Mouse (Mus musculus) granulocyte monocyte progenitor cell, adult 5-6 weeks (primary cell): Measurements from ENCODE around the gene Acsm2. TPM values are rescaled to one million over a fixed set of nuclear protein-coding genes. Genes with fewer than 3 reads are reported as not detected.
"Not testable (repeated sequence)": the region's sequence is repeated elsewhere in the genome, so short reads cannot be mapped to it uniquely, and the experiment has no call there.

Source experiments
- ATAC-seq: replicated peaks from 2 replicates; pipeline ENCODE4 v1.8.0; 2016; ENCODE audit warnings: mild to moderate bottlenecking, moderate TSS enrichment, inconsistent platforms; ENCODE audit not compliant: poor library complexity, severe bottlenecking
- total RNA-seq, 2 experiments: library from RNA; stranded (forward) in 1 of 2; stranded (reverse) in 1 of 2; fragments of 200-712, 200-1000 nt in 1 of 2; fragments of >200 nt in 1 of 2; fragmentation: Nextera tagmentation in 1 of 2; gene quantifications; 2 replicates each; pipeline ENCODE4 v1.2.3; 2014 to 2017

The Acsm2 gene
- total RNA-seq, 2 experiments from 2014 or later: not detected

DNA sequence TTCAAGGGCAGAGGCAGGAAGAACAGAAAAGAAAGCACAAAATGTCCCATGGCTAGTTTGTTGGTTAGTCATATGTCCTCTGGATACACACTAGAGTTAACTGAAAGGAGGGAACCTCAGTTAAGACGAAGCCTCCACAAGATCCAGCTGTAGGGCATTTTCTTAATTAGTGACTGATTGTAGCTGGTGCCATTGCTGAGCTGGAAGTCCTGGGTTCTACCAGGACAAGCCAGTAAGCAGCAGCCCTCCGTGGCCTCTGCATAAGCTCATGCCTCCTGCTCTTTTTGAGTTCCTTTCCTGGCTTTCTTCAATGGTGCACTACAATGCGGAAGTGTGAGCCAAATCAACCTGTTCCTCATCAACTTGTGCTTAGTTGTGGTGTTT, 6.3 kb downstream of the Acsm2 start:
- ATAC-seq: no peak

DNA sequence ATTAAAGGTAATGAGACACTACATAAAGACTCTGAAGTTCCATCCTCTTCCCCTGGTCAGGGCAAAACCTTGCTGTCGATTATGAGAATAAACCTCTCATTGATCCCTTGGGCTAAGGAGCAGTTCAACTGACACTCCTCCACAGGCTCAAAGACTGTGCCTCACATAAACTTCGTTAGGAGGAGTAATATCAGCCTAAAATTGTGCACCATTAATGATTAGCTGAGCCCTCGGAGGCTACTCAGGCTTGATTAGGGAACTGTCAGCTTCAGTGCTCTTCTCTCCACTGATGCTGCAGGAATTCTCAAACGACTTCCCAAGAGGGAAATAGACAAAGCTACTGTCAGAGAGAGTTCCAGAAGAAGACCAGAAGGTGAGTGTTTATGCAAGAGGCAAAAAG, 7.3 kb downstream of the Acsm2 start:
- no peak for ATAC-seq

DNA sequence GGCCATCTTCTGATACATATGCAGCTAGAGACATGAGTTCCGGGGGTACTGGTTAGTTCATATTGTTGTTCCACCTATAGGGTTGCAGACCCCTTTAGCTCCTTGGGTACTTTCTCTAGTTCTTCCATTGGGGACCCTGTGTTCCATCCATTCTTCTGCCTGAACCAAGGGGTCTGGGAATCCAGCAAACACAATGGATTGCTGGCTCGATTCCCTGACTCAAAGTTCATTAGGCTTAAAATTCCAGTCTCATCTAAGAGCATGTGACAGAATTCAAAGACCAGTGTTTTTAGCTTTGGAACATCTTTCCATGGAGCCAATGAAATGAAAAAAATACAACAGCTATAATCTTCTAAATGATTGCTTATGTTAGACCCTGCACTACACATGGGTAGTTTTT, 8.3 kb downstream of the Acsm2 start:
- ATAC-seq: not testable (repeated sequence)

DNA sequence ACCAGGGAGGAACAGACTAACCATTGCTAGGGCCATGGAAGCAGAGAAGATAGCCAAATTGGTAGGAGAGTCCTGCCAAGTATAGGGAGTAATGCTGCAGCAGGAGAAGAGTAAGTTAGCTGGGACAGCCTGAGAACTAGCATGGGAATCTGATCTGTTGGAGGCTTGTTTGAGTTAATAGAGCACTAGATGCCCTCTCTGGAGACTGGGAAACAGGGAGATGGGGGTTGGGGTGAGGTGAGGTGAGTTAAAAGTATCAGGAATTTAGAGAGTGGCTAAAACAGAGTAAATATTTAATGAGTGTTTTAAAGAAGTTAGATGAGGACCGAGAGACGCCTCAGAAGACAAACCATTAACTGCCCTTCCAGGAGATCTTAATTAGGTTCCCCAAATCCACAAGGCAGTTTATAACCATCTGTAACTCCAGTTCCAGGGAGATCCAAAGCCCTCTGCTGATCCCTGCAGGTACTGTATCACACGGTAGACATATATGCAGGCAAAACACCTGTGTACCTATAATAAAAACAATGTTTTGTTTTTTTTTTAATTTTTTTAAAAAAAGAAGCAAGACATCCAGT, 40.5 kb downstream of the Acsm2 start:
- ATAC-seq: no peak

DNA sequence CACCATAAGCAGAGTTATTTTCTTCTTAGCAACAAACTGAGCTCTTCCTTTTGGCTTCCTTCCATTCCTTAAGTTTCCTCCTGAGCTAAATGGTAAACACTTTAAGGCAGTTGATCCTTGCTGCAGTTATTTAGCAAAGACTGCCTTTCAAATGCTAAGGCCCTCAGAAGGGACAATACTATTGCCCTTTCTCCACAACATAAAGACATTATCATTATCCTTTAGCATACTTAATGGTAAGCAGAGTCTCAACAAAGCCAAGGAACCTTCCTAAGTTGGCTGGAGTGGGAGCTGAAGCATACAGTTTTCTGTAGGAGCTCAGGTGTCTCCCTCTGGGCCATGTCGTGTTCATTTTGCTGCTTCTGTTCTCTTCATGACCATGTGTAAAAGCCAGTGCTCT, 41.2 kb downstream of the Acsm2 start:
- ATAC-seq: no peak

DNA sequence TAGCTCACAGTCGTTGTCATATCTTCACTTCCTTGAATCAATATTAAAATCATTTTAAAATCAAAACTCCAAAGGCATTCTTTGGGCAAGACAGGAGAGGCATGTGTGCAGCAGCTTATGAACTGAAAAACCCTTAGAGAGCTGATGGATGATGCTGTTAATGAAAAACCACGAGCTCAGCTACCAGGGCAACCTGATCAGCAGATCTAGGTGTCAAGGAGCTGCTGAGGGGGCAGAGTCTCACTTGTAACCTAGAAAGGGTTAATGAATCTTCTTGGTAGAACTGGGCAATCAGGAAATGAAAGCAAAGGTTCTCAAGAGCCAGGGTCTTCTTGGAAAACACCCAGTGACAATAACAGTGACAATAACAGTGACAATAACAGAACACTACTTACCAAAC, 42.4 kb downstream of the Acsm2 start:
- ATAC-seq: no peak

DNA sequence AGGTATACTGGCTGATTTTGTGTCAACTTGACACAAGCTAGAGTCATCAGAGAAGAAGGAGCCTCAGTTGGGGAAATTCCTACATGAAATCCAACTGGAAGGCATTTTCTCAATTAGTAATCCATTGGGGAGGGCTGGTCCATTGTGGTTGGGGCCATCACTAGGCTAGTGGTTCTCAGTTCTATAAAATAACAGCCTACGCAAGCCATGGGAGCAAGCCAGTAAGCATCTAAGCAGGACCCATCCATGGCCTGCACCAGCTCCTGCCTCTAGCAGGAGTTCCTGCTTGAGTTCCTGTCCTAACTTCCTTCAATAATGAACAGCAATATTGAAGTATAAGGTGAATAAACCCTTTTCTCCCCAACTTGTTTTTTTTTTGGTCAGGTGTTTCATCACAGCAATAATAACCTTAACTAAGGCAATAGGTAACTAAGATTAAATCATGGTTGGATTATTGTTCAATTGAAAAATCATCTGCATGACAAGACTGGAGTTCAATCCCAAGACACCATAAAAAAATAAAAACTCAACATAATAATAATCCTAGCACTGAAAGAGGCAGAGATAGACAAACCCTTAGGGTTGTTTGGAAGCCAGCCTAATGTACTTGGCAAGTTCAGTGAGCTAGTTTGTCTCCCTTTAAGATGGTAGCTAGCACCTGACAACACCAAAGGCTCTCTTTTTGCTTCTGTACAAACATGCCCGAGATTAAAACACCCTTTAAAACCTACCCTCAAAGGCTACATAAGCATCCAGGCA, 47.2 kb downstream of the Acsm2 start:
- no peak for ATAC-seq

DNA sequence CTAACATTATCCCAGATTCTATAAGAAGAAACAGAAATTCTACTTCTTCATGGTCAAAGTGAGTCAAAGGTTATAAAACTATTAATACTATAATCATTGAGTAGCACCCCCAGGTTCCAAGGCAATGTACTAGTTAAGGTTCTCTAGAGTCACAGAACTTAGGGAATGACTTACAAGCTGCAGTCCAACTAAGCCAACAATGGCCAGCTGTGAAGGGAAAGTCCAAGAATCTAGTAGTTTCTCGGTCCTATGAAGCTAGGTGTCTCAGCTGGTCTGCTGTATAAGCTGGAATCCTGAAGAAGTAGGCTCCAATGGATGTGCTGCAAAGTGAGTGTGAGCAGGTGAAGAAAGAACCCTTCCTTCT, 47.8 kb downstream of the Acsm2 start:
- ATAC-seq: no peak

DNA sequence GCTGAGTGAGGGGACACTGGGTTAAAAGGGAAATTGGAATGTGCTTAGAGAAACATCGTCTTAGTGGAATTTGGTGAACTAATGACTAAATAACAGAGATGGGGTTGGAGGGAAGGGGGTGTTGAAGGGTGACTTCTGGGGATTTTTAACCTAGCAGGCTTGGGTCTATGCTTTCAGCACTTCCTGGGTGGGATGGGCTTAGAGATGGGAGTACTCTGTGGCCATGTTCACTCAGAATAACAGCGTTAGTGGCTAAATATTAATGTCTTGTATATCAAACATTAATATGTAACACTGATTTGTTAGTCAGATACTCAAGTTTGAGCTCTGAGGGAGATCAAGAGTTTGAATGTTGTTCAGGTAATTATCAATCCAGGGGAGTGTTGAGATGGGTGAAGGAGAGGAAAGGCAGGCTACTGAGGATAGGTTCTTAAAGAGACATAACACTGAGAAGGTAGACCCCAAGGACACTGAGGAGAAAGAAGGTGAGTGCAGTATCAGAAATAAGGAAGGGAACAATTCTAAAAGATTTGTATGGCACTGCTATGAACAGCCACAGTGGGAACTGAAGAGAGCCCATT, 50.9 kb downstream of the Acsm2 start:
- ATAC-seq: no peak

DNA sequence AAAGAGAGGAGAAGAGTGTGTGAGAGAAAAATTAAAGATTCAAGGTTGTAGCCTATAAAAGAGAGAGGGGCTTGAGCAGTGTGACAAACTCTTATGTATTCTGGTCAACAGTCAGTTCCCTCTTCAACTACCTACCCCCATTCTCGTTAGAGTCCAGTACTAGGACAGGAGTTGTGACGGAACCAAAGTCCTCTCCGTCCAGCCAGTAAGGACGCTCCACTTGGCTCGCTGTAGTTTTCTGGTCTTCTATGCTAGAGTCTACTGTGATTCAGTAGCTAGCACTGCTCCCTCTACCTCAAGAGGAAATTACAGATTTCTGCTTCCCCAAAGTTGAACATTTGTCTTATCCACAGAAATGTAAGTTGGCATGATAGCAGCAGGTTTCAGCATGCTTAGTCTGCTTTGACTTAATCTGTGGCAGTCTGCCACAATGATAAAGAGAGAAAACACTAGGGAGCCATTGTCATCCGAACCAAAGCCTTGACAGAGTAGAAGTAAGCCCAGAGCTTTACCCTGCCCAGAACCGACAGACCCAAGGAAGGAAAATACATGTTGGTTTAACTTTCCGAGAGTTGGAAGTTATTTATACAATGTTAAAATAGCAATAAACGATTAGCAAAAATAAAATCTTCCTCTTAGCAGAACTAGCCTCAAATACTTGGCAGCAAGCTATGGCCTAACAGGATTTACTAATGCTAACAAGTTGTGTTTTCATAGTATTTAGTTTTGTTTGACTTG, 52.0 kb downstream of the Acsm2 start:
- ATAC-seq: no peak

DNA sequence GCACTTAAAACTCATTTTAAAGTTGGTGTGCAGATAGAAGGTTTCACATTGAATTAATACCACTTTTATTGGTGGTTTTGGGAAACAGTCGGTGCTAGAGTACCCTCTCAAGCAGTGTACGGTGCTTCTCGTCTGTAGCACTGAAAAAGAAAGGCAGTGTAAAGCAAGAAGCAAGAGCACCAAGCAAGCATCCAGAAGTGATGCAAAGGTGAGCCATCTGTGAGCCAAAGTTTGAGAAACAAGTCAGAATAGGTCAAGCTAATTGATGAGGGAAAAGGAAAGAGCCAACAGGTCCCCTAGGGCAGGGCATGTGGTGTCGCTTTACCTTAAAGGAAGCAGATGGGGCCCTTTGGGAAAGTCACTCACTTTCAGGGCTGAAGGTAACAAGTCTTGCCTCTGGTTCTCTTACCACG, 52.5 kb downstream of the Acsm2 start, which contains the start of gene Acsm1:
TSS of gene Acsm1 (plus strand) at position 363 of the 413 bp plus-strand sequence.
- ATAC-seq: no peak

DNA sequence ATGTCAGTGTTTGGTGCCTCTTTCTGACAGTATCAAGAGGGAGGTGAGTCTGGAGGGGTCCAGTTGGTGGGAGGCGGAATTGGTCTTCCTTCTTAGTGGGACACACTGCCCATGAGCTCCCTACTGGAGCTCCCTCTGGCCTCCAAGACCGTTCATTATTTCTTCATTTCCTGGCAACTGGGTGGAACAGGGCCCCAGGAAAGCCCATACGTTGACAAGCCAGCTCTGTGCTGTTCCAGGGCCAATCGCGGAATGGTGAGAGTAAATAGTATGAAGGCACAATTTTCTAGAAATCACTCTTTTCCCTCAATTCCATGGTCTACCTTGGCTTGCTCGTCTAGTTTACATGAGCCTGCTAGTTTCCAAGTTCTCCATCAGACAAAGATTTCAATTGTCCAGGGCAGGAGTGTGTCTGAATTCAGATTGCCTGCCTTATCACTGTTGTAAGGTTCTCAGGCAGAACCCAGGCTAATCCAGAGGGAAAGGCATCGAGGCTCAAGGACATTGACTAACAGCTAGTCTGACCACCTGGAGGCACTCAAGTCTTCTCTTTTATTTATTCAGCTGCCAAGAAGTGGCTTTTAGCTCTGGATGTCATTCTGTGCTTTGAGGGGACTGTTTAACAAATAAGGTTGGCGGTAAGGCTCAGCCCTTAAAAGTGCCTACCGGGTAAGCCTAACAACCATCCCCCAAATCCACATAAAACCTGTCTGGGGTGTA, 53.8 kb downstream of the Acsm2 start:
- ATAC-seq: no peak

DNA sequence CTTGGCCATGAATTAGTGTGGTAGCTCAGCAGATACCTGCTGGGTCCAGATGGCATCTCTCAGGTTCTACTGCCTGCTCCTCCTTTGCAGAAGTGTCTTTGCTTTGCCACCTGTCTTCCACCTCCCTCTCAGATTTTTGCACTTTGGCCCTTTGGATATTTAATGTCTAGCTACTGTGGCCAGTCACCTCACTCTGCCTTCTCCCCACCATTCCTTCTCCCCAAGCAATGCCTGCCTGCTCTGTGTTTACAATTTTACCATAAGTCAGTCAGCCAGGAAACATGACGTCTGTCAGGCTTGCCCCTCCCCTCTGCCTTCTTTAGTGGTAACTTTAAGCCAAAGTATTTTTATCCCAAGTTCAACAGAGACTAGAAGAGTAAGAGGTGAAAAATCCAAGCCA, 62.4 kb downstream of the Acsm2 start:
- no peak for ATAC-seq

DNA sequence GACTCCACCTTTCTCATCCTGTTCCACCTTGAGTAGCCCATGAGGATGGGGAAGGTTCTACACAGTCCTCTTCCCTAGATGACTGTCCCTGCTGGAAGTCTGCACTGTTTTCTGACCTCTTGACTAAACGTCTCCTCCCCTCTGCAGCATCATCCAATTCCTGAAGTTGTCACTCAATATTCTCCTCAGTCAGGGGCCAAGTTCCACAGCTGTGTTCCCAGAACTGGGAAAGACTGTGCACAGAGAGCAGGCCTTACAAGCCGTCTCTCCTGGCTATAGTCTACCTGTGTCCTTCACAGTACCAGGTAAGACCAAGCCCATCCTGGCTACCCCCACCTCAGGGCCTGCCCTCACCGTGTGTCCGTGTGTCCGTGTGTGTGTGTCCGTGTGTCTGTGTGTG, 63.5 kb downstream of the Acsm2 start:
- ATAC-seq: no peak

DNA sequence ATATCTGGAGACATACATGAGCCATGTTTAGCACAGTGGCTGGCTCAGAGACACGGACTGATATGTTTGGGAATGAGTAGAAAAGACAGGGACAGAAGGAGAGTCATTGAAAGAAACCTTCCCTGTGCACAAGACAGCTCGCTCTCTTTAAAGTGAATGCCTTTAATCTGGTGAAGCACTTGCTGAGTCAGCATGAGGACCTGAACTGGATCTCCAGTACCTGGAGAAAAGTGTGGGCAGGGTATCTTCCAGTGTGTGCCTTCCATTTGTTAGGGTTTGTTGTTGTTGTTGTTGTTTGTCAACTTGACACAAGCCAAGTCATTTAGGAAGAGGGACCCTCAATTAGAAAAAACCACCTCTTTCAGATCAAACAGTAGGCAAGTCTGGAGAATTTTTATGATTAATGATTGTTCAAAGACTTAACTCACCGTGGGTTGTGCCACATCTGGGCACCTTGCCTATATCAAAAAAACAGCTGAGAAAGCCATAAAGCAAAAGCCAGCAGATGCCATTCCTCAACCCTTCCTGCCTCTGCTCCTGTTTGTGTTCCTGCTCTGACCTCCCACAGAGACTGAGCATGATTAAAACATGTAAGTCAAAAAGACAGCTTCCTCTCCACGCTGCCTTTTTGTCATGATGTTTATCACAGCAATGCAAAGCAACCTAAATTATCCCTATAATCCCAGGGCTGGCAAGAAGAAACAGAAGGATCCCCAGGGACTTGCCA, 64.2 kb downstream of the Acsm2 start:
- no peak for ATAC-seq

DNA sequence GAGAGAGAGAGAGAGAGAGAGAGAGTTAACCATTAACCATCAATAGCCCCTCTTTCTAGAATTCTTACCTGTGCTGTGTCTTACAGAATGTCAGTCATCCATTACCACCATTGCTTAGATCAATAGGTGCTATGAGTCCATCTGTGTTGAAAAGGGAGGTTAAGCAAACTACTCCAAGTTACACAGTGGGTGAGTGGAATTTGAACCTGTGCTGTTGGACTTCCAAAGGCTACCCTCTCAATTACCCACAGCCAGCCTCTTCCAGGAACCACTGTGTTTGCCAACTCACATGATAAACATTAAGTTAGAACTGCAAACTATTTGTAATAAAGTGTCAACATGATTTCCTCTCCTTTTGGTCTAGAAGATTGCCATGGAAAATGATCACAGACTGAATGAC, 66.0 kb downstream of the Acsm2 start:
- ATAC-seq: no peak

DNA sequence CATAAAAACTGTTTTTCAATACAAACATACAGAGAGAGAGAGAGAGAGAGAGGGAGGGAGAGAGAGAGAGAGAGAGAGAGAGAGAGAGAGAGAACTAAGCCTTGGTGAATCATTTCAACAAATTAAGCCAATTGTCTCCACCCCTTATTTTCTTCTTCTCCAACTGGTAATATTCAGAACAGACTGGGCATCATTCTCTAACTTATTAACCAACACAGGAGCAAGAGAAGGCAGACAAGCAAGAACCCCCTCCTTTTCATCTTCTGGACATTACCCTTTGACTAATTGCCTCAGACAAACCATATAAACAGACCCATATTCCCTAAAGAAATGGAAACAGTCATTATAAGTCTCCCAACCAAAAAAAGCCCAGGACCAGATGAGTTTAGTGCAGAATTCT, 84.6 kb downstream of the Acsm2 start:
- ATAC-seq: no peak

DNA sequence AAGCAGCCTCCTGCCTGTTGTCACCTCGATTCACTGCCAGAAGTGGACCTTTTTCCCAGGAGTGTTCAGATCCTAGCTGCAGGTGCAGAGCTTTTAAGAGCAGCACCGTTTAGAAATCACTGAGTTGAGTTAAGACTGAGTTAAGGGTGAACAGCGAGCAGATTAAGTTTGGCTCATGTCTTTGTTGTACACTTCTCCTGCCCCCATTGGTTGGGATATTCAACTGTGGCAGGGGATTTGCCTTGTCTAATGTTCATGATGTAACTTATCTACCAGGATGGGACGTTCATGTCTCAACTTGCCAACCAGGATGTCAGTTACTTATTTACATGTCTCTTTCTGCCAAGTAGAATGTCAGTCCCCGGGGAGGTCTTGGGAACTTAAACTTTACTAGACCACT, 88.2 kb downstream of the Acsm2 start:
- no peak for ATAC-seq
